Mouse (Mus musculus) liver, embryonic 11.5 days (tissue): ENCODE data around the gene Aldh1a2. TPM values are rescaled to one million over a fixed set of nuclear protein-coding genes. Genes with fewer than 3 reads are reported as not detected.

Source experiments
- ATAC-seq: fragments of 200-750 bp; cut with Nextera tagmentation; replicated peaks from 2 replicates; pipeline ENCODE4 v1.8.0; 2017; ENCODE audit warnings: moderate number of reproducible peaks, mild to moderate bottlenecking, moderate TSS enrichment, moderate library complexity; ENCODE audit not compliant: low FRiP score
- DNase-seq: peaks from one replicate; pipeline ENCODE4 v3.0.0-alpha.2; 2017; ENCODE audit warnings: low spot score
- H3K27ac ChIP-seq: fragments of 300-500 bp; sonication (generic); 2 replicates; pipeline ENCODE4 v1.5.1; 2014; ENCODE audit warnings: mild to moderate bottlenecking, low read depth, low read length, control low read depth
- H3K27me3 ChIP-seq: fragments of 300-500 bp; sonication (generic); replicated peaks from 2 replicates; pipeline ENCODE4 v1.6.1; 2014; ENCODE audit warnings: low read length, mixed read lengths; ENCODE audit not compliant: control insufficient read depth, insufficient read depth
- H3K36me3 ChIP-seq: fragments of 300-500 bp; sonication (generic); 2 replicates; pipeline ENCODE4 v1.6.1; 2014; ENCODE audit warnings: mild to moderate bottlenecking, low read length, moderate library complexity, mixed read lengths; ENCODE audit not compliant: control insufficient read depth, insufficient read depth
- H3K4me1 ChIP-seq: fragments of 300-500 bp; sonication (generic); replicated peaks from 2 replicates; pipeline ENCODE4 v1.6.1; 2014; ENCODE audit warnings: low read length, mixed read lengths; ENCODE audit not compliant: control insufficient read depth, insufficient read depth
- H3K4me2 ChIP-seq: fragments of 300-500 bp; sonication (generic); 2 replicates; pipeline ENCODE4 v1.6.1; 2014; ENCODE audit warnings: mild to moderate bottlenecking, control low read depth, moderate library complexity
- H3K4me3 ChIP-seq: fragments of 300-500 bp; sonication (generic); 2 replicates; pipeline ENCODE4 v1.5.1; 2014; ENCODE audit warnings: low read depth, low read length, control low read depth
- H3K9ac ChIP-seq: fragments of 300-500 bp; sonication (generic); 2 replicates; pipeline ENCODE4 v1.6.1; 2014; ENCODE audit warnings: low read depth, low read length, control low read depth
- H3K9me3 ChIP-seq: fragments of 300-500 bp; sonication (generic); 2 replicates; pipeline ENCODE4 v1.6.1; 2016; ENCODE audit warnings: low read length, inconsistent platforms, mixed read lengths; ENCODE audit not compliant: control insufficient read depth
- WGBS: fragments of 180-500 bp; shearing (Covaris S2); extraction: QIAGEN DNeasy Blood & Tissue Kit; methylation state at CpG from one replicate; pipeline ENCODE4 v1.1.7; 2014; 5-methylcytosine and 5-hydroxymethylcytosine counted together
- polyA plus RNA-seq: library from polyadenylated mRNA; unstranded; fragments of >200 nt; fragmentation: Nextera tagmentation; extraction: Ambion mirVana; gene quantifications from 2 replicates; pipeline ENCODE4 v1.2.1, GENCODE M21; 2014

The Aldh1a2 gene
- polyA plus RNA-seq, 1 experiment from 2014 or later = 19.6 TPM

DNA sequence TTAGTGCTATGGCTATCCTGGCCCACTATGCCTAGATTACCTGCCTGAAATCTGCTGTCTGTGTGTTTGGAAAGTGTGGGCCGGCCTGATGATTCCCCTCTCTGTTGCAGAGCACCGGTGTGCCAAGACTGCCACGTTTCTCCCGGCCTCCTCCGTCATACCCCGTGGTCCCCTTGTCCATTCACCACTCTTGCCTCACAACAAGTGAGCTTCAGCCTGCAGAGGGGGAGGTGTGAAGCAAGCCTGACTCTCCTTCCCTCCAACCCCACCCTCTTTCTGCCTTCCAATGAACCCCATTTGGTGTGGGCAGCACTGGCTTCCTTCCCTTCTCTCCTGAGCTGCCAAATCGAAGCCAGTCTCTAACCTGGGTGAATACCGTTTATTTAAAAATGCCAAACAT, 79.9 kb downstream of the Aldh1a2 start:
- DNase-seq = no peak
- ATAC-seq = no peak
- H3K4me2 ChIP-seq = no peak overlapping the region
- no peaks in the 10 kb centered on the region for H3K27me3 ChIP-seq
- H3K36me3 ChIP-seq = no peaks in the 10 kb centered on the region
- 66% methylated on average over 8 of the region's 8 CpGs for WGBS
- H3K9ac ChIP-seq = no peak overlapping the region
- no peaks in the 10 kb centered on the region for H3K4me1 ChIP-seq
- H3K4me3 ChIP-seq = no peak overlapping the region
- H3K9me3 ChIP-seq = no peaks in the 10 kb centered on the region
- no peak overlapping the region for H3K27ac ChIP-seq

- ATAC-seq (no peak), DNase-seq (no peak)
- Histone ChIP-seq H3K4me1 (no peaks in the 10 kb centered on the region), H3K4me3 (no peak overlapping the region), H3K27ac (no peak overlapping the region), H3K4me2 (no peak overlapping the region), H3K9ac (no peak overlapping the region), H3K9me3 (no peaks in the 10 kb centered on the region), H3K36me3 (no peaks in the 10 kb centered on the region), H3K27me3 (no peaks in the 10 kb centered on the region)
- WGBS = 53% methylated on average over 2 of the region's 2 CpGs
Measured at GRCm38 (mm10) chr9:71303594-71303993, 88.0 kb downstream of the Aldh1a2 start.

GRCm38 (mm10) chr9:71307106-71307789, 91.7 kb downstream of the Aldh1a2 start:
- Histone ChIP-seq H3K9me3 (no peaks in the 10 kb centered on the region), H3K27me3 (no peaks in the 10 kb centered on the region), H3K9ac (no peak overlapping the region), H3K4me3 (no peak overlapping the region), H3K4me1 (no peaks in the 10 kb centered on the region), H3K27ac (no peak overlapping the region), H3K36me3 (no peaks in the 10 kb centered on the region), H3K4me2 (no peak overlapping the region)
- 74% methylated on average over 9 of the region's 9 CpGs for WGBS
- DNase-seq (no peak), ATAC-seq (no peak)

- Histone ChIP-seq H3K27me3 (no peaks in the 10 kb centered on the region), H3K36me3 (no peaks in the 10 kb centered on the region), H3K9ac (no peak overlapping the region), H3K27ac (no peak overlapping the region), H3K4me3 (no peak overlapping the region), H3K4me1 (no peaks in the 10 kb centered on the region), H3K9me3 (no peaks in the 10 kb centered on the region), H3K4me2 (no peak overlapping the region)
- DNase-seq = no peak
- 71% methylated on average over 3 of the region's 3 CpGs for WGBS
- ATAC-seq = no peak
Measured at GRCm38 (mm10) chr9:71315960-71316359, 100.4 kb downstream of the Aldh1a2 start.

DNA sequence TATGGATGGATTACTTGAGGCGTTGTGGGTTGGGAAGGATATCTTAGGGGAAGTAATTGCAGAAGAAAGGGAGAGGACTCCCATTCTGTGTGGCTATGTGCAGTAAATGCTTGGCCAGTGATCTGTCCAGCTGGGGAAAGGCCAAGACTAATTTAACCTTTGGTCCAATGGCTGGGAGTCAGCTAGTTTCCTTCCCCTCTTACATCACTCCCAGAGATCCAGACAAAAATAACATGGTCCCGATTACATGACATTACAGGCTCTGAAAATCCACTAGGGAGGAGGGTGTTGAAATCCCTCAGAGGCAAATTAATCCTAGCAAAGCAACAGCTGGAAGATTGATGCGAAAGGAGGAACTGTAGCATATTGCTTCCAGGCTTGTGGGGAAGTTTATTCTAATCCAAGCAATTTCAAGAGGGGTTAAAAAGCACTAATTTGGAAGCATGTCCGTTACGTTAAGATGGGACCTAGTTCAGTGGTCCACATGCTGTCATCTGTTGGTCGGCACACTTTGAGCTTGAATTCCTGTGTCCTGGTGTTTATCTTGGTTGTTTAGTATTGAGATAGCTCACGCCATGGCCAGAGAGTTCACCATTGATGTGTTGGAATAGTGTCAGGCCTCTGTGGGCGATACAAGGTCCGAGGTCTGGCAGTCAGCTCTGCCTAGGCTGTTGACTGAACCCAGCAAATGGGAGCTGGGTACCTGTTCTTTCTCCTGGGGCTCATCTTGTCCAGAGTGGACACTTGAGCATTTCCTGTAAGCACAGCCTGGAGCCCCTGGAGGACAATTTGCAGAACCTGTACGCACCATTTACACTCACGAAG, 101.7 kb downstream of the Aldh1a2 start:
- H3K4me2 ChIP-seq = no peak overlapping the region
- no peaks in the 10 kb centered on the region for H3K36me3 ChIP-seq
- no peaks in the 10 kb centered on the region for H3K4me1 ChIP-seq
- H3K27me3 ChIP-seq = no peaks in the 10 kb centered on the region
- 70% methylated on average over 11 of the region's 11 CpGs for WGBS
- H3K27ac ChIP-seq = no peak overlapping the region
- no peak overlapping the region for H3K4me3 ChIP-seq
- ATAC-seq (no peak), DNase-seq (no peak)
- H3K9me3 ChIP-seq = no peaks in the 10 kb centered on the region
- H3K9ac ChIP-seq = no peak overlapping the region

GRCm38 (mm10) chr9:71317921-71318241, 102.3 kb downstream of the Aldh1a2 start:
- no peak for ATAC-seq
- 71% methylated on average over 3 of the region's 3 CpGs for WGBS
- Histone ChIP-seq H3K9ac (no peak overlapping the region), H3K27ac (no peak overlapping the region), H3K36me3 (no peaks in the 10 kb centered on the region), H3K9me3 (no peaks in the 10 kb centered on the region), H3K4me1 (no peaks in the 10 kb centered on the region), H3K4me3 (no peak overlapping the region), H3K4me2 (no peak overlapping the region), H3K27me3 (no peaks in the 10 kb centered on the region)
- DNase-seq = no peak

- Histone ChIP-seq H3K27ac (no peak overlapping the region), H3K4me3 (no peak overlapping the region), H3K4me2 (no peak overlapping the region), H3K9me3 (no peaks in the 10 kb centered on the region), H3K36me3 (no peaks in the 10 kb centered on the region), H3K27me3 (no peaks in the 10 kb centered on the region), H3K9ac (no peak overlapping the region), H3K4me1 (no peaks in the 10 kb centered on the region)
- DNase-seq (no peak), ATAC-seq (no peak)
- 92% methylated on average over 5 of the region's 5 CpGs for WGBS
Measured at GRCm38 (mm10) chr9:71319776-71320175, 104.2 kb downstream of the Aldh1a2 start.

- DNase-seq (no peak), ATAC-seq (no peak)
- Histone ChIP-seq H3K36me3 (no peaks in the 10 kb centered on the region), H3K9ac (no peak overlapping the region), H3K9me3 (no peaks in the 10 kb centered on the region), H3K4me3 (no peak overlapping the region), H3K27ac (no peak overlapping the region), H3K4me1 (no peaks in the 10 kb centered on the region), H3K27me3 (no peaks in the 10 kb centered on the region), H3K4me2 (no peak overlapping the region)
- WGBS = 52% methylated on average over 11 of the region's 11 CpGs
Measured at GRCm38 (mm10) chr9:71320246-71321155, 104.9 kb downstream of the Aldh1a2 start.
